Mouse (Mus musculus) gastrocnemius, postnatal 14 days (tissue): ENCODE data around the gene Lcp2. TPM values are rescaled to one million over a fixed set of nuclear protein-coding genes. Genes with fewer than 3 reads are reported as not detected.

Source experiments
- DNase-seq: peaks from one replicate; pipeline ENCODE4 v3.0.0; 2021; ENCODE audit warnings: mixed read lengths
- intact Hi-C: fragments of 180-260 bp; cut with DNase I; formaldehyde crosslinking; loops from one replicate; pipeline ENCODE4 v1.15.1; 2025; ENCODE audit warnings: low total_unique reads
- total RNA-seq, 2 experiments: library from RNA; stranded (reverse); gene quantifications; 2 replicates each; pipeline ENCODE4 v1.2.3; 2021

Lcp2 gene
- total RNA-seq, 2 experiments from 2014 or later = 1.2 to 1.5 TPM

DNA sequence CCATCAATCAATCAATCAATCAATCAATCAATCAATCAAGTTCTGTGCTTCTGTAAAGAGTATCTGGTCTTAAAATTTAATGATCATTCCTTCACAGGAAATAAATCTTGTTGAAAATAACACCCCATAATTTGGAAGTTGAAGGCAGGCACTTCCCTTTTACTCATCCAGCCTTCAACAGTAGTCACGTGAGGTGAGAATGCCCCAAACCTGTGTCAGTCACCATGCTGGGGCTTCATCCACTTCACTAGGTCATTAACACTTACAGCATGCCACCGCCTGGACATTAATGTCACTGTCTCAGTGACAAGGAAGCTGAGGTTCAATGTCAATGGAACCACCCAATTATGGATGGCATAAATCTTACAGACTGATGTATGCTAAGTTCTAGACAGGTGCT is 81.7 kb downstream of the Lcp2 start:
- intact Hi-C loops = no loop called here
- no peak for DNase-seq

DNA sequence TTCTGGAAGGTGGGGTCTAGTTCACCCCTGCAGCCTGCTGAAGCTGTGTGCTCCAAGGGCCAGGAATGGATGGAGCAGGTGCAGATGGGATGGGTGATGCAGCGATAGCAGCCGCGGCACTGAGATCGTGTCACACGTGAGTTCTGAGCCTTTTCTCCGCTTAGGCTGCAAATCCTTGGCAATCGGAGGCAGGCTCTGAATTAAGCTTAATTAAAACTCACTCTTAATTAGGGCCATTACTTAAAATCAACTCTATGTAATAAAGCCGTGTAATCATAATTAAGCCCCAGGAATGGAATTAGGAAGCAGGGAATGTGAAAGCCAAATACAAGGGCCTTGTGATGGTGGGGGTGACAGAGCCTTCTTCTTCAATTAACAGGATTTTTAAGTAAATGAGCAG is 92.6 kb downstream of the Lcp2 start:
- no peak for DNase-seq
- intact Hi-C loops = no loop called here

Other genes starting within 250 kb of the Lcp2 start
- under 1 TPM; 0.13 to 0.29 TPM for gene Kcnmb1, start 83.9 kb upstream of the Lcp2 start, total RNA-seq
- gene Kcnip1, start 53.8 kb upstream of the Lcp2 start, total RNA-seq = under 1 TPM in 1 of 2 experiments, not detected in 1; 0.20 TPM
- gene 4930469K13Rik, start 51.6 kb downstream of the Lcp2 start, total RNA-seq = not detected
- not detected for gene Foxi1, start 161.2 kb downstream of the Lcp2 start, total RNA-seq